Mouse (Mus musculus): Measurements from ENCODE around the gene Fbxw7.
"Not testable (repeated sequence)": the region's sequence is repeated elsewhere in the genome, so short reads cannot be mapped to it uniquely, and the experiment has no call there.

Gene Fbxw7

DNA sequence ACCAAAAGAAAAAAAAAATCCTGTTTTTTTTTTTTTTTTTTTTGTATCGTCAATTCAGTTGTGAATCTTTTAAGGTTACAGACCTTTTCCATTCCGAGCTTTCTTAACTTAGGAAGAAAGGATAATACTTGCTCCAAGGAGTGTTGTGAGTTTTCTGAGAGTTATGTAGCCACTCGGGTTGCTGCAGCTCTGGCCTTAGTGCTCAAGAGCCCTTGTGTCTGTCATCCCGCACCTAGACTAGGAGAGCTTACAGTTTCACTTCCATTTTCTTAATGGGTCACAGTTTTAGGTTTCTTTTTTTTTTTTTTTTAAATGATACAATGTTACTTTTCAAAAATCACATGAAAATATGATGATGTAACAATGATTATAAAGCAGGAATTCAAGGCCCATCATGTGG, 12.5 kb downstream of the Fbxw7 start:
- DNase-seq = no peak

DNA sequence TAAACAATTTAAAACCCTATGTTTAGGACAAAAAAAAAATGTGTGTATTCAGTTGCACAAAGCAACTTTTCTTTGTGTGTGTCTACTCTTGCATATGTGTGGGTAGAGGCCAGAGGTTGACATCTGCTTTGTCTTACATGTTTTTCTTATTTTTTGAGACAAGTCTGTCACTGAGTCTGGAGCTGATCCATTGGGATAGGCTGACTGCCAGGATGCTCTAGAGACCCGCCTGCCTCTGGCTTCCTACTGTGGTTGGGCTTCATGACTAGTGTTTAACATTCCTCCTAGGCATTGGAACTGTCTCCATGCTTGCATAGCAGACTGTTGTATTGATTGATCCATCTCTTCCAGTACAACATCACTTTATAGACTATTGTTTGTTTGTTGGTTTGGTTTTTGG, 14.3 kb downstream of the Fbxw7 start:
- no peak for DNase-seq

DNA sequence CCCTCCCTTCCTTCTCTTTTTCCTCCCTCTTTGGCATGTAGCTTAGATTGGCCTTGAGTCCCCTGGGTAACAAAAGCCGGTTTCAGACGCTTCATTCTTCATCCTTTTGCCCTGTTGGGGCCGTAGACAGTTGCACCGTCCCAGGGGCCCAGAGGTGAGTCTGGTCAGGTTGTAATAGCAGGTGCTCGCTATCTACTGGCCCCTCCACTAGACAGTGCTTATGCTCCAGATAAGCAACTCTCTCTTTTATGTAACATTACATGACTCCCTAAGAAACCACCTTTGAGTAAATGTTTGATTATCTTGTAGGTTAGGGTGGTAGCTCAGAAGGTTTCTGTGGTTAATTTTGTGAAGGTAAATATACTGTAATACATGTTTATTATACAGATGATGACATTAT, 21.0 kb downstream of the Fbxw7 start:
- no peak for DNase-seq

DNA sequence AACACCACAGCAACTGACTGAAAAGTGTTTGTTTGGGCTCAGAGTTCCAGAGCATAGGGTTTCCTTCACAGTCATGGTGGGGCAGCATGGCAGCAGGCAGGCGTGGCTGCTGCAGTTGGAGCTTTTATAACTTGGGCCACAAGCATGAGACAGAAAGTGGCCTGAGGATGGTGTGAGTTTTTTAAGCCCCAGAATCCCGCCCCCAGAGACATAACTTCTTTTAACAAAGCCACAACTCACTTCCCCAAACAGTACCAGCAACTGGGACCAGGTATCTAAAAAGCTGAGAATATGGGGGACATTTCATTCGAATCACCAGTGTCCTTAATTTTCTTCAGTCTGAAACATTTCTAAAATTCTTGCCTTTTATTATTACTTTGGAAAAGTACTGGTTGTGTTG, 22.9 kb downstream of the Fbxw7 start:
- no peak for DNase-seq

DNA sequence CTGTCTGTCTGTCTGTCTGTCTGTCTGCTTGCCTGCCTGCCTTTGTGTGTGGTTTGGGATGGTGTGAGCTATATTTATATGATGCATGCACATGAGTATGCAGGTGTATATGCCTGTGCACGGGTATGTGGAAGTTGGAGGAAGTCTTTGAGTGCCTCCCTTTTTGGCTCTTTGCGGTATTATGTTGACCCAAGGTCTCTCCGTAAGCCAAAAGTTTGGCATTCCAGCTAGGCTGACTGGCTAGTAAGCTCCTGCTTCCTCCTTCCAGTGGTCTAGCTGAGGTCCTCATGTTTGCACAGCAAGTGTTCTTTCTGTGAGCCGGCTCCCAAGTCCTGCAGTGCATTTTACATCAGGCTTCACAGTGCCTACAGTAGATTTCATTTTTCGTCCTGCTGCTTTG, 24.4 kb downstream of the Fbxw7 start:
- no peak for DNase-seq

DNA sequence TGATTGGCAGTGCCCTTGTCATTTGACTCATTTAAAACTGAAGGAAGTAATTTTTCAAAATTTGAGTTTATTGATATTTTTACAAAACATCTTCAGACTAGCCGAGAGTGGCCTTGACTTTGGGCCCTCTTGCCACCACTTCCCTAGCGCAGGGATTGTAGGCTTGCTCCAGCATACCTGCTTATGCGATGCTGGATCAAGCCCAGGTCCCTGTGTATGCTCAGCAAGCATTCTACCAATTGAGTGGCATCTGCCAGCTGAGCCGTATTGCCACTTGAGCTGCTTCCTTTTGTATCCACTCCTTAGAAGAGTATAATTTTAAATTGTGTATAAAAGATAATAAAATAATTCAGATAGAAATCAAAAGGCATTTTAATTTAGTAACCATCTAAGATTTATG, 26.2 kb downstream of the Fbxw7 start:
- DNase-seq = no peak

DNA sequence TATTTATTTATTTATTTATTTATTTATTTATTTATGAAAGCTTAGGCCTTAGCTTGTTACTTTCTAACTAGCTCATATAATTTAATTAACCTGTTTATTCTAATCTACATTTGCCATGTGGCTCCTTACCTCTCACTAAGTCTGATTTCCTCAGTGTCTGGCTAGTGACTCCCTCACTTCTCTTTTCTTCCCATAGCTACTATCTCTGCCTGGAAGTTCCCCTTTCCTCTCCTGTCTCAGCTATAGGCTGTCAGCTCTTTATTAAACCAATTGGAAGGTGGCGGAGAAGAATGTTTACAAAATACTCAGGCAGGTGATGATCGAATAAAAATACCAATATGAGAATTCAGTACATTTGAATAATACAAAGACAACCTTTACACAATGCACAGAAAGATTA, 27.7 kb downstream of the Fbxw7 start:
- DNase-seq = no peak

DNA sequence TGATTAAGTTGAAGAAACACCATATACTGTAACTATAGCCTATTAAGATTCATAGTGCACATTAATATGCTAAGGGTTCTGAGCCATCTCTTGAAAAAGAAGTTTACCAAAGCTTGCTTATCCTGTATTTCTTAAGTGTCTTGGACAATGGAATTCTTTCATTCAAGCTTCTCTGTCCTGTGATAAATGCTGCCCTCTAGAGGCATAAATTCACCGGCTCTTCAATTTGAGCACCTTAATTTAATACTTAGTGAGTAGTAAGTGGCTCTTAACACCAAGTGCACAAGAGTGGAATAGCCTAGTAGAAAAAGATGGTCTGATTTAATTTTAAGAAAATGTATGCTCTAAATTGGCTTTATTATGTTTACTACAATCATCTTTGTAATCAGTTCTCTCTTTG, 28.5 kb downstream of the Fbxw7 start:
- DNase-seq = peak; percentile 71

DNA sequence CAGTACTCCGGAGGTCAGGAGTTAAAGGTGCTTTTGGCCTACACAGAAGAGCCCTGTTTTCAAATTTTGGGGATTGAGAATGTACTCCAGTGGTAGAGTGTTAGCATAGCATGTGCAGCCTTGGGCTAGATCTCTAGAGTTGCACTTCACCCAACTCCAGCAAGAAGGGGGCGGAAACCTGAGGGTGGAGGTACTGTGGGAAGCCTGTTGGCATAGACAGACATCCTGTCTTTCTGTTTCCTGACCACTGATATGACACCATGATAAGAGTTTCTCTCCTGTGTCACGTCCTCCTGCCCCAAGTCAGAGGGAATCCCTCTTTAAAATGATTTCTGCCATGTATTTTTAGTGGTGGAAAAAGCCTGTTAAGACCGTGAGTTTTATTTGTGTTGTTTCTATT, 33.7 kb downstream of the Fbxw7 start:
- no peak for DNase-seq

DNA sequence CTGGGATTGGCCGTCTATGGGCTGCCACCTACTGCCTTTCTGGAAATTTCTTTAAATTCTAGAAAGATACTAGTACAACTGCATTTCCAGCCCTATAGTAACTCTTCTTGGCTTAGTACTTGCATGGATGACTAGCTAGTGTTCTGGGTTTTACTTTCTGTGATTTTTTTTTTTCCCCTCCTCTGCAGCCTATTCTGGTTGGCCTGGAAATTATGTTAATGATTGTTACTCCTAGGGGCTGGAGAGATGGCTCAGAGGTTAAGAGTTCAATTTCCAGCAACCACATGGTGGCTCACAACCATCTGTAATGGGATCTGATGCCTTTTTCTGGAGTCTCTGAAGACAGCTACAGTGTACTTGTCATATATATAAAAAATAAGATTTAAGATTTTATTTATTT, 35.4 kb downstream of the Fbxw7 start:
- no peak for DNase-seq

DNA sequence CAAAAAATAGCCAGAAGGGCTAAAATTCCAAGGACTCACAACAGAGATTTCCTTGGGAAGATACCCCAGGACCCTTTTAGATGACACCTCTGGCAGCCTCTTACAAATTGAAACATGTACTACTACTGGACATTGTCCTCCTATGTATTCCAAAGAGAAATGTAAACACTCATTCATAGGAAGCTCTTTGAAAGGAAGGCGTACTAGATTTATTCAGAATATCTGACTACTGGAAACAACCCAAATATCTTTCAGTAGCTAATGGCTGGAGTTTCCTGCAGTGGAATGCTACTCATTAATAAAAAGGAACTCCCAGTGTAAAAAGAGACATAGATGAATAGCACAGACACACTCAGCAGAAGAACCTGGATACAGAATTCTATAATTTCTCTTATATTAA, 36.7 kb downstream of the Fbxw7 start:
- DNase-seq = no peak

DNA sequence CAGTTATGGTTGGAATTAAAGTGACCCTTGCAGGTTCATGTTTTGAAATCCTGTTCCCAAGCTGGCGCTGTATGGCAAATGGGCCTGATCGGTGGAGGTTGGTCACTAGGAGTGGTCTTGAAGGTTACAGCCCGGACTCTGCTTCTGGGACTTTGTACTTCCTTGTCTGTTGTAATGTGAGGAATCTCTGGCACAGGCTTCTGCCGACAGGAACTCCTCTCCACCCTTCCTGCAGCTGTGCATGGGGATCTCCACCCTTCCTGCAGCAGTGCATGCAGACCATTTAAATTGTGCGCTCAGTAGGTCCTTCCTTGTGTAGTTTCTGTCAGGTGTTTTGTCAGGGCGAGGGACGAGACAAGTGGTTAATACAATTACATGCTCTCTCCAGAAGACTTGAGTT, 37.8 kb downstream of the Fbxw7 start:
- no peak for DNase-seq

DNA sequence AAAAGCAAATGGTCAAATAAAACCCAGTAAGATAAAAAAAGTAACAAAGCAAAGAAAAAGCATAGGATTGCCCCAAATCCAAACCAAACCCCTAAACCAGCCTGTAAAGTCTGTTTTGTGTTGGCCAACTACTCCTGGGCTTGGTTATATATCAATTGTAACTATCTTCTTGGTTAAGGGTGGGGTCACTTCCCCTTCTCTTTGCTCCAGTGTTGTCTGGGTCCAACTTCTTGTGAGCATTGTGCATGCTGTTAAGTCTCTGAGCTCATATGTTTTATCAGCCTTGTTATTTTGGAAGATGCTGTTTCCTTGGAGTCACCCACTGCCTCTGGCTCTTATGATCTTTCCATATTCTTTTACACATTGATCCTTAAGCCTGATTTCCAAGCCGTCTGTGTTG, 39.4 kb downstream of the Fbxw7 start:
- DNase-seq = no peak

DNA sequence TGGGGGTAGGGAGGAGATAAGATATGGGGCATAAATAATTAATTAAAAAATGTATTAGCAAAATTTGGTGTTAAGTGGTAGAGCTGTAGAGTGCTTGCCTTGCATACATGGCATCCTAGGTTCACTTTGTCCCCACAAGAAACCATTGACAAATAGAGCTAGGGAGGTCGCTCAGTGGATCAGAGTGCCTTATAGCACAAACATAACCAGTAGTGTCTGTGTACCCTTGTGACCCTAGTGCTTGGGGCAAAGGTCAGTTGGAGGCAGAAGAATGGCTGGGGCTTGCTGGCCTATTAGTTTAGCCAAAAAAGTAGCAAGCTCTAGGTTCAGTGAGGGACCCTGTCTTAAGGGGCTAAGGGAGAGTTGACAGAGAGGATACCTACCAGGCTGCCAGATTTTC, 45.6 kb downstream of the Fbxw7 start:
- no peak for DNase-seq

DNA sequence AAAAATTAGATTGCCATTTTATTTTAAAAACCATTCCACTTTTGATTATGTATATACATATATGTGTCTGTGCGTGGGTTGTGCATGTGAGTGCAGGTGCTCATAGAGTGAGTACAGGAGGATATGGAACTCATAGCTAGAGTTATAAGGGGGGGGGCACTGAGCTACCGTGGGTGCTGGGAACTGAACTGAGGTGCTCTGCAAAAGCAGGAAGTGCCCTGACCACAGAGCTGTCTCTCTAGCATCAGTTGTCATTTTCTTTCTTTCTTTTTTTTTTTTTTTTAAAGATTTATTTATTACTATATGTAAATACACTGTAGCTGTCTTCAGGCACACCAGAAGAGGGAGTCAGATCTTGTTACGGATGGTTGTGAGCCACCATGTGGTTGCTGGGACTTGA, 46.7 kb downstream of the Fbxw7 start:
- not testable (repeated sequence) for DNase-seq

DNA sequence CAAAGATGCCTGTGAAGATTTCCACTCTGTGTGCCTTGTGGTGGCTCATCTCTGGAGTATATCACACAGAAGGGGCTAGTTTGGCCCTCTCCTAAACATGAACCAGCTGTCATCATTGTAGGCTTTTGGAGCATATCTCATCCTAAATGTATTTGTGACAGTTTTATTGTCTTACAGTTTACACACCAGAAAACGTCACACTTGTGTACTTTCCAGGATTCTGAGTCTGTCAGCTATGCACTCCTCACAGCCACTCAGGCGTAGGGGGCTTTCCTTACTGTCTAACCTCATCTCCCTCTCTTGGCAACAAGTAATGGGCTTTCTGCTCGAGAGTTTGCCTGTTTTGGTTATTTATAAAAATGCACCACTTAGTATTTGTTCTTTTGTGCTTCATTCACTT, 50.6 kb downstream of the Fbxw7 start:
- DNase-seq = no peak

DNA sequence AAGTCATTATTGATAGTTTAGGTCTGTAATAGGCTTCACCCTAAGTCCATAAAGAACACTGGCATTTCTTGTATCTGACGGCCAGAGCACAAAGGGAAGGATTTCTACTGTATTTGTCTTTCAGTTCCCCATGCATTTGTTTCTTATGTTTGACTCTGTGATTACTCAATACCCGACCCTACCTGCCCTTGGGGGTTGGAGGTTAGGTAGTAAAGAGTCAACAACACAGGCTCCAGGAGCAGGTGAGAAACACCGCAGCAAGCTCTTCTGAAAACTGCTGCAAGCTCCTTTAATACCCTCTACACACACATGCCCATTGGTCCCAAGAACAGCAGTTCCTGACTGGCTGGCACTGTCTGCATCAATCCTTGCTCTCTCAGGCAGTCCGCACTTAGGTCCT, 51.8 kb downstream of the Fbxw7 start:
- DNase-seq = no peak

DNA sequence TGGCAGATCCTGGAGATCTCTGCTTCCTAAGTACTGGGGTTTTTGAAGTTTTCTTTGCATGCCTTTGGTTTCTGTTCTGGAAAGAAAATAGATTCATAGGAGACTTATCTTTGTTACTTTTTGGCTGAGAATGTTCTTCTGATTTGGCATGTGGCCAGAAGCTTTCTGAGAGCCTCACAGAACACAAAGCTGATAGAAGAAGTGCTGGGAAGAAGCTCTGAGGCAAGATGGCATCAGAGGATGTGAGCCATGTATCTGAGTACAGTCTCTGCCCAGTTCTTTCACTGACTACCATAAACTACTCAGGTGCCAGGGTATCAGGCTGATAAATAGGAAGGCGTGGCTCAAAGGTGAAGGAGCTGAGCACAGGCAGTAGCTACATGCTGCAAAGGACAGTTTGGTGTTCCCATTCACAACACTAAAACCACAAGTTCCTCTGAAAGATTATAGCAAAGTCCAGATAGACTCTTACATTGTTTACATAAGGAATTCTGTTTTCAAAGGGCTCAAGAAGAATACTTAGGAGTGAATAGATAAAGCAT, 52.4 kb downstream of the Fbxw7 start:
- DNase-seq = no peak

DNA sequence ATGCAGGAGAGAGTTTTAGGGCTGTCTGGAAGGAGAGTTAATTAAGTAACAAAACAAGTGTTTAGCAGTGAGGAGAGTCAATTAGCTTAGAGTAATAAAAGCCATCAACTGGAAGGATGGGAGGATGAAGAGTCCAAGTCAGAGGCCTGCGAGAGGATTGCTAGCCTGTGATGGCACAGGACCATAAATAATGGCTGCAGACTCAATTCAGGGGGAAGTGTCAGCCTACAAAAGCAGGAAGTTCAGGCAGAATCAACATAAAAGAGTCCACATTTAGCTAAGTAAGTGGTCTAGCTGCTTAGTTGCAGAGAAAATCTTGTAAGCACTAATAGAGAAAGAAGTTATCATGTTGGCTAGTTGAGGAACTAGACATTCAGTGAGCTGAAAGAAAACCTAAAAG, 52.9 kb downstream of the Fbxw7 start:
- no peak for DNase-seq

DNA sequence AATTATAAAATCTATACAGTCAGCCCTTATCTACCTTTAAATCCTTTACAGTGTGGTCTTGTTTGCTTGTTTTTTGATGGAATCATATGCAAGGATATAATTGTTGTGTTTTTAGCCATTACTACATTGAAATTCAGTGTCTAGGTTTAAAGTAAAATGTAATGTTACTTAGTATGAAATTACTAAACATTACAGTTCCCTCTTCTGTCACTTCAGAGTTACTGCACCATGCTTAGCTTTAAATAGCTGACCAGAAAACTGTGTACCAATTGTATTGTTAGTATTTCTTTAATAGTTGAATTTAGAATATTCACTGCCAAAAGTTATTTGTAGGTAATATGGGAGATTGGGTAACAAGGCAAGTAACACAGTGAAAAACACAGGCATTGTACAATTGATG, 55.1 kb downstream of the Fbxw7 start:
- DNase-seq = no peak

DNA sequence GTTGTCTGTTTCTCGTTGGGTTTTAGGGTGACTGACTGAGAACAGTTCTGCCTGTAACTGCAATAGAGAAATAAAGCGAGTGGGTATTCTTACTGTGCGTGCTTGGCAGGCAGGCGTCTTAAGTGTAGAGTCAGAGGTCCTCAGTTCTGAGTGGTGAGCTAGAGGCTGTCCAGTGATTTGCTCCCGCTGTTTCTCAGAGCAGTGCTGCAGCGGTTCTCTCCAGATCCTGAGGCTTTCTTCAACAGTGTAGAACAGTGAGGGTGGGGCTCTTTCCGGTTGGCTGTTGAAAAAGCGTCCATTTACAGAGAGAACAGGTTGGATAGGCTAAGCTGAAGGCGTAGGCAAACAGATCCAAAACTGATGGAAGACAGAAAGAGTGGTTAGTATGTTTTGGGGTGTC, 60.2 kb downstream of the Fbxw7 start:
- no peak for DNase-seq

DNA sequence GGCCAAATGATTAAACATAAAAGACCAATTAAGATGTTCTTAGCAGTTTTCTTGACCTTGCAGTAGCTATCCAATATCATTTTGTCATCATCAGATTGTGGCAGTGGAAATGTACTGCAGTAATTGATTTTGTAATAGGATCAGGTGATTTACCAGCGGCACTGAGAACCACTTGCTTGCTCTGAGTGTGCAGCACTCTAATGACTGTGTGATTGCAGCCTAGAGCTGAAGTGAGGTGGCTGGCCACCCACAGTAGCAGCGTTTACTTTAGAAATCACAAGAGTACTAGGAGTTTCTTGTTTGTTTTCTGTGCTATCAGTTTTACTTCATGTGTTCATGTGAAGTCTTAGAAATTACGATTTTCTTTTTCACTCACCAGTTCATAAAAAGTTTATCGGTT, 61.1 kb downstream of the Fbxw7 start:
- no peak for DNase-seq

DNA sequence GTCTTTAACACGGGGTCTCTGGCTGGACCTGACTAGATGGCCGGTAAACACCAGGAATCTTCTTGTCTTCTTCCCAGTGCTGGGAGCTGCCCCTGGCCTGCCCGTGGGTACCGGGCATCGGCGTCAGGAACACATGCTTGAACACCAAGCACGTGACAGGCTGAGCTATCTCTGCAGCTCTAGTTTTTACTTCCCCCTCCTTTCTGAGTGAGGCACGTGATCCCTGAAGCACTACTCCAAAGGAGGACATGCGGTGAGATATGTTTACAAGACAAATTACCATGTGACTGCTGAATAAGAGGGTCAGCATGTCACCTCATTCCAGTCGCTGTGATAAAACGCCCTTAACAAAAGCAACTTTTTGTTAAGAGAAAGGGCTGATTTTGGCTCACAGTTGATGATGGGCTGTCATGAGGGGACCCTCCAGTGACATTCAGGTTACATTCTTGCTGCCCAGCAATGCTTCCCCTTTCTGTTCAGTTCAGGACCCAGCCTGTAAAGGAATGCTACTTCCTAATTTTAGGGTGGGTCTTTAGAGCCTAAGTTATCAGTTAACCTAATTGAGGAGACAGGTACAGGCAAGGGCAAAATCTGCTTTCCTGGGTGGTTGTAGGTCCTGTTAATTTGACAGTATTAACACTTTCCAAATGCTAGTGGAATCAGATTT, 68.9 kb downstream of the Fbxw7 start:
- DNase-seq = no peak

DNA sequence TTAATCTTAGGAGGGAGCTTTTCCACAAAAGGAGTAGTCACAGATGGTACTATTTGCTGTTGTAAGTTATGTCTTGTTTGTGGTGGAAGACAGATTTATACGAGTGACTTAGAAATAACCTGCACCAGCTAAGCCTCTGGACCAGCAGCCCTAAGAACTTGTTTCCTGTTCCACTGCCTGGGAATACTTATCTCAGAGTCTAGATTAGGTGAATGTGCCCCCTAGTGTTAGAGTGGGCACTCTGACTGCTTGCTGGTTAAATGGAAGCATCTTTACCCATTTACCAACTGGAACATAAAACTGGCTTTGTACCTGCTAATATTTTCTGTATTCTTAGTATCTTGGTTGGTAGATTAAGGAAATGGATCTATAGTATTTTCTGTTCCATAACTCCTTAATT, 74.6 kb downstream of the Fbxw7 start:
- peak; percentile 59 for DNase-seq

DNA sequence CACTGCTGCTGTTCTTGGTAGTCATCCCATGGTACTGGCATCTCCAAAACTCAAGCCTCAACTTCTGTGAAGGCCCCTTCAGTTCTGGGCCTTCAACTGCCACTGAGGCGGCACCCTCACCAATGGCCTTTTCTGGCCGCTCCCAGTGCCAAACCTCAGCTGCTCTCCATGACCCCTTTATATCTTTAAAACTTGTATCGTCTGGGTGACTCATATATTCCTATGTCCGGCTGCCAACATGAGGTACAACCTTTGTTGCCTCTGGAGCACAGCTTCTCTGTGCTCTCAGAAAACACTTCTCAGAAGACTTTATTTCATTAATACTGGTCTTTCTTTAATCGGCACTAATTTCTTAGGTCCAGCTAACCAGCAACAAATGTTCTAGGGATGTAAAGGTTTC, 75.9 kb downstream of the Fbxw7 start:
- DNase-seq = no peak

DNA sequence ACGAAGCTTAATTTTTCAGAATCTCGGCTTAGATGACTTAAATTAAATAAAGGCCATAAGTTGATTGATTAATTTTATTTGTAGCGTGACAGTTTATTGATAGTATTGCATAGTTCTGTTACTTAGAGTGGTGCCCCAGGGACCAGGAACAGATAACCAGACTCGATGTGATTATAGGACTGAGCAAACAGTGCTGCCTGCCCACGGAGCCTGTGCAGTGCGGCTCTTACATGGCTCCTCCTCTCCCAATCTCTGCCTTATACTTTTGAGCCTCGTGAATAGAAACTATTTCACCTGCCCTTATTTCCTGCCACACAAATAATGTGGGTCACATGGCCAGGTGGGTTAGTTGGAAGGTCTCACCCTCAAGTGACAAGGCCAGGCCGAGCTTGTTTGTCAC, 82.9 kb downstream of the Fbxw7 start:
- DNase-seq = no peak
